Mouse (Mus musculus) neural tube, embryonic 11.5 days (tissue): ENCODE results near the gene Rnf121. TPM values are rescaled to one million over a fixed set of nuclear protein-coding genes. Genes with fewer than 3 reads are reported as not detected.

Experiments
- ATAC-seq: fragments of 200-750 bp; cut with Nextera tagmentation; 2 replicates; pipeline ENCODE4 v1.8.0; 2017; ENCODE audit warnings: moderate number of reproducible peaks, mild to moderate bottlenecking, moderate TSS enrichment, moderate library complexity; ENCODE audit not compliant: insufficient read depth, low FRiP score, low TSS enrichment
- DNase-seq: peaks from one replicate; pipeline ENCODE4 v3.0.0-alpha.2; 2015; ENCODE audit warnings: low spot score
- H3K27ac ChIP-seq: fragments of 300-500 bp; sonication (generic); 2 replicates; pipeline ENCODE4 v1.5.1; 2014; ENCODE audit warnings: low read depth, mild to moderate bottlenecking, low read length
- H3K27me3 ChIP-seq: fragments of 300-500 bp; sonication (generic); 2 replicates; pipeline ENCODE4 v1.6.1; 2014; ENCODE audit warnings: mild to moderate bottlenecking, low read length, mixed read lengths; ENCODE audit not compliant: control insufficient read depth, insufficient read depth
- H3K36me3 ChIP-seq: fragments of 300-500 bp; sonication (generic); 2 replicates; pipeline ENCODE4 v1.6.1; 2014; ENCODE audit warnings: mild to moderate bottlenecking, low read length, moderate library complexity, mixed read lengths; ENCODE audit not compliant: control insufficient read depth, insufficient read depth
- H3K4me1 ChIP-seq: fragments of 300-500 bp; sonication (generic); 2 replicates; pipeline ENCODE4 v1.6.1; 2014; ENCODE audit warnings: low read length, mixed read lengths; ENCODE audit not compliant: control insufficient read depth, insufficient read depth
- H3K4me2 ChIP-seq: fragments of 300-500 bp; sonication (generic); 2 replicates; pipeline ENCODE4 v1.6.1; 2014; ENCODE audit warnings: low read depth, mild to moderate bottlenecking, moderate library complexity
- H3K4me3 ChIP-seq: fragments of 300-500 bp; sonication (generic); 2 replicates; pipeline ENCODE4 v1.5.1; 2014; ENCODE audit warnings: low read depth, low read length
- H3K9ac ChIP-seq: fragments of 300-500 bp; sonication (generic); 2 replicates; pipeline ENCODE4 v1.6.1; 2014; ENCODE audit warnings: mild to moderate bottlenecking, low read length
- H3K9me3 ChIP-seq: fragments of 300-500 bp; sonication (generic); 2 replicates; pipeline ENCODE4 v1.6.1; 2016; ENCODE audit warnings: low read length; ENCODE audit not compliant: control insufficient read depth
- WGBS: fragments of 180-500 bp; shearing (Covaris S2); extraction: QIAGEN DNeasy Blood & Tissue Kit; methylation state at CpG from one replicate; pipeline ENCODE4 v1.1.7; 2014; 5-methylcytosine and 5-hydroxymethylcytosine counted together
- polyA plus RNA-seq: library from polyadenylated mRNA; unstranded; fragments of >200 nt; fragmentation: Nextera tagmentation; extraction: Ambion mirVana; gene quantifications from 2 replicates; pipeline ENCODE4 v1.2.1, GENCODE M21; 2014

Gene Rnf121
- polyA plus RNA-seq, 1 experiment from 2014 or later = 28.8 TPM

- Histone ChIP-seq H3K4me3 (no peak overlapping the region), H3K4me2 (no peak overlapping the region), H3K9ac (no peak overlapping the region), H3K4me1 (no peaks in the 10 kb centered on the region), H3K27me3 (no peaks in the 10 kb centered on the region), H3K9me3 (no peaks in the 10 kb centered on the region), H3K36me3 (peaks cover 44% of the 10 kb centered on the region), H3K27ac (no peak overlapping the region)
- WGBS = 88% methylated on average over 8 of the region's 8 CpGs
- no peak for ATAC-seq
- no peak for DNase-seq
Measured at GRCm38 (mm10) chr7:102000296-102000695, 65.0 kb downstream of the Rnf121 start.

- ATAC-seq (no peak), DNase-seq (no peak)
- 89% methylated on average over 15 of the region's 15 CpGs for WGBS
- Histone ChIP-seq H3K27ac (no peak overlapping the region), H3K4me3 (no peak overlapping the region), H3K9me3 (no peaks in the 10 kb centered on the region), H3K27me3 (no peaks in the 10 kb centered on the region), H3K9ac (no peak overlapping the region), H3K4me1 (no peaks in the 10 kb centered on the region), H3K36me3 (peaks cover 48% of the 10 kb centered on the region), H3K4me2 (no peak overlapping the region)
Measured at GRCm38 (mm10) chr7:101999461-102000151, 65.7 kb downstream of the Rnf121 start.

GRCm38 (mm10) chr7:101998194-101998927 is 66.9 kb downstream of the Rnf121 start:
- Histone ChIP-seq H3K36me3 (peaks cover 51% of the 10 kb centered on the region), H3K4me3 (no peak overlapping the region), H3K4me2 (no peak overlapping the region), H3K9ac (no peak overlapping the region), H3K27me3 (no peaks in the 10 kb centered on the region), H3K4me1 (no peaks in the 10 kb centered on the region), H3K9me3 (no peaks in the 10 kb centered on the region), H3K27ac (no peak overlapping the region)
- DNase-seq = peak; percentile 80
- 68% methylated on average over 14 of the region's 14 CpGs for WGBS
- ATAC-seq = peak; percentile 58; the same call in 1 of the 2 replicates

GRCm38 (mm10) chr7:101994241-101994640 is 71.0 kb downstream of the Rnf121 start:
- no peaks in the 10 kb centered on the region for H3K4me1 ChIP-seq
- no peak overlapping the region for H3K9ac ChIP-seq
- DNase-seq (no peak), ATAC-seq (no peak)
- no peak overlapping the region for H3K4me2 ChIP-seq
- H3K27ac ChIP-seq = no peak overlapping the region
- H3K9me3 ChIP-seq = no peaks in the 10 kb centered on the region
- 90% methylated on average over 3 of the region's 3 CpGs for WGBS
- H3K27me3 ChIP-seq = no peaks in the 10 kb centered on the region
- no peak overlapping the region for H3K4me3 ChIP-seq
- peaks cover 35% of the 10 kb centered on the region for H3K36me3 ChIP-seq

- no peak for ATAC-seq
- peaks cover 3% of the 10 kb centered on the region for H3K36me3 ChIP-seq
- no peak overlapping the region for H3K9ac ChIP-seq
- H3K27me3 ChIP-seq = no peaks in the 10 kb centered on the region
- H3K9me3 ChIP-seq = no peaks in the 10 kb centered on the region
- 87% methylated on average over 3 of the region's 3 CpGs for WGBS
- H3K27ac ChIP-seq = no peak overlapping the region
- H3K4me3 ChIP-seq = no peak overlapping the region
- DNase-seq = no peak
- H3K4me1 ChIP-seq = no peaks in the 10 kb centered on the region
- H3K4me2 ChIP-seq = no peak overlapping the region
Measured at GRCm38 (mm10) chr7:101985081-101985480, 80.2 kb downstream of the Rnf121 start.

- ATAC-seq (no peak), DNase-seq (peak; percentile 7)
- no peaks in the 10 kb centered on the region for H3K27me3 ChIP-seq
- no peaks in the 10 kb centered on the region; the same call in none of the 2 replicates for H3K36me3 ChIP-seq
- no peak overlapping the region for H3K27ac ChIP-seq
- no peaks in the 10 kb centered on the region for H3K9me3 ChIP-seq
- no peak overlapping the region for H3K9ac ChIP-seq
- WGBS = 95% methylated on average over 1 of the region's 1 CpGs
- no peaks in the 10 kb centered on the region for H3K4me1 ChIP-seq
- H3K4me2 ChIP-seq = no peak overlapping the region
- no peak overlapping the region for H3K4me3 ChIP-seq
Measured at GRCm38 (mm10) chr7:101982735-101983134, 82.5 kb downstream of the Rnf121 start.

GRCm38 (mm10) chr7:101974505-101974904 is 90.8 kb downstream of the Rnf121 start:
- no peaks in the 10 kb centered on the region for H3K27me3 ChIP-seq
- H3K4me1 ChIP-seq = peaks cover 12% of the 10 kb centered on the region
- H3K27ac ChIP-seq = no peak overlapping the region
- H3K9me3 ChIP-seq = no peaks in the 10 kb centered on the region
- no peak overlapping the region for H3K9ac ChIP-seq
- no peak for ATAC-seq
- WGBS = 53% methylated on average over 2 of the region's 2 CpGs
- H3K4me2 ChIP-seq = no peak overlapping the region
- no peak overlapping the region for H3K4me3 ChIP-seq
- no peak for DNase-seq
- H3K36me3 ChIP-seq = no peaks in the 10 kb centered on the region

GRCm38 (mm10) chr7:101973730-101974129 is 91.5 kb downstream of the Rnf121 start:
- Histone ChIP-seq H3K4me3 (no peak overlapping the region), H3K27me3 (no peaks in the 10 kb centered on the region), H3K36me3 (no peaks in the 10 kb centered on the region), H3K4me1 (peaks cover 16% of the 10 kb centered on the region), H3K4me2 (no peak overlapping the region), H3K9me3 (no peaks in the 10 kb centered on the region), H3K9ac (no peak overlapping the region), H3K27ac (no peak overlapping the region)
- ATAC-seq = no peak
- 70% methylated on average over 3 of the region's 3 CpGs for WGBS
- no peak for DNase-seq

- Histone ChIP-seq H3K27ac (peak overlapping the region; percentile 96), H3K9me3 (no peaks in the 10 kb centered on the region), H3K9ac (peak overlapping the region; percentile 94), H3K4me2 (peak overlapping the region; percentile 59), H3K27me3 (no peaks in the 10 kb centered on the region), H3K4me3 (peak overlapping the region; percentile 68), H3K4me1 (peaks cover 18% of the 10 kb centered on the region), H3K36me3 (no peaks in the 10 kb centered on the region)
- DNase-seq (no peak), ATAC-seq (no peak)
- 64% methylated on average over 2 of the region's 2 CpGs for WGBS
Measured at GRCm38 (mm10) chr7:101971721-101972120, 93.5 kb downstream of the Rnf121 start.
